Mouse (Mus musculus) embryonic facial prominence, embryonic 15.5 days (tissue): Measurements from ENCODE around the gene Degs1. TPM values are rescaled to one million over a fixed set of nuclear protein-coding genes. Genes with fewer than 3 reads are reported as not detected.

Source experiments
- polyA plus RNA-seq: library from polyadenylated mRNA; unstranded; fragments of >200 nt; fragmentation: Nextera tagmentation; extraction: Ambion mirVana; gene quantifications from 2 replicates; pipeline ENCODE4 v1.2.1, GENCODE M21; 2015

Gene Degs1
- polyA plus RNA-seq, 1 experiment from 2014 or later, result 142 TPM

Other genes with a start within 250 kb of the Degs1 start
- 141 and 147 TPM in 2 replicates for gene Srp9, start 158.1 kb downstream of the Degs1 start, polyA plus RNA-seq
- not detected in 2 replicates for gene Vmn1r1, start 118.3 kb downstream of the Degs1 start, polyA plus RNA-seq
- gene Fbxo28, start 58.8 kb upstream of the Degs1 start, polyA plus RNA-seq, result 21.1 and 22.0 TPM in 2 replicates
- gene Trp53bp2, start 126.4 kb upstream of the Degs1 start, polyA plus RNA-seq, result 23.8 and 25.1 TPM in 2 replicates
- 132 and 134 TPM in 2 replicates for gene Capn2, start 234.8 kb upstream of the Degs1 start, polyA plus RNA-seq